In genomic region chr12:108443271-108443670, GRCm38 (mm10) we compare ENCODE assay signal across 10 mouse cellular contexts.
DNase-seq lines count a peak whose midpoint lies in the region; ATAC-seq lines count a peak whose summit lies in the region.
"Had no signal": no experiment of that assay in that cellular context is flagged by ENCODE, and none has a peak within 500 bp of the region (broad histone marks: within the 10 kb centered on the region; RNA-seq: fewer than 3 reads in every experiment).

No protein-coding gene starts in this region.

- ATAC-seq in kidney, embryonic 16.5 days (ENCODE audit: low FRiP score, low TSS enrichment): peak; percentile 93
- peak; percentile 74 for ATAC-seq in embryonic facial prominence, embryonic 15.5 days (ENCODE audit: insufficient number of reproducible peaks, low FRiP score, low TSS enrichment, low read depth)
- peak; percentile 89 for ATAC-seq in lung, embryonic 16.5 days (ENCODE audit: low read depth)
- ATAC-seq in stomach, embryonic 15.5 days (ENCODE audit: insufficient read depth, low FRiP score, low read depth): peak; percentile 51

- no peak for DNase-seq in kidney, adult 9 months
- no peak for DNase-seq in spleen, postnatal 36 days (ENCODE audit: low spot score in 2 of 2)
- no peak for DNase-seq in heart, embryonic 10.5 days (ENCODE audit: low spot score)
- no peak for DNase-seq in right cerebral cortex, adult 2 months (ENCODE audit: low spot score in 2 of 2)
- DNase-seq: gastrocnemius, adult 2 months had no signal

- no peak overlapping the region for H3K4me3 ChIP-seq in kidney, embryonic 16.5 days (ENCODE audit: low read length)
- no peak overlapping the region for H3K4me3 ChIP-seq in embryonic facial prominence, embryonic 15.5 days (replicated peaks)
- H3K4me3 ChIP-seq in lung, embryonic 16.5 days (ENCODE audit: low read length): no peak overlapping the region
- no peak overlapping the region for H3K4me3 ChIP-seq in stomach, embryonic 15.5 days (replicated peaks)
- H3K4me3 ChIP-seq in heart, embryonic 10.5 days: no peak overlapping the region
- H3K4me3 ChIP-seq: gastrocnemius, adult 2 months; megakaryocyte, embryonic 14.5 days had no signal

- 5% methylated on average over 10 of the region's 10 CpGs for WGBS in kidney, embryonic 16.5 days
- WGBS in embryonic facial prominence, embryonic 15.5 days: 4% methylated on average over 10 of the region's 10 CpGs
- 6% methylated on average over 10 of the region's 10 CpGs for WGBS in lung, embryonic 16.5 days
- WGBS in stomach, embryonic 15.5 days: 5% methylated on average over 10 of the region's 10 CpGs
- WGBS in heart, embryonic 10.5 days: 5% methylated on average over 10 of the region's 10 CpGs

- no peaks in the 10 kb centered on the region for H3K36me3 ChIP-seq in kidney, embryonic 16.5 days (ENCODE audit: insufficient read depth, low read length)
- no peaks in the 10 kb centered on the region for H3K36me3 ChIP-seq in embryonic facial prominence, embryonic 15.5 days
- no peaks in the 10 kb centered on the region for H3K36me3 ChIP-seq in lung, embryonic 16.5 days (ENCODE audit: control insufficient read depth, insufficient read depth, low read length)
- no peaks in the 10 kb centered on the region for H3K36me3 ChIP-seq in stomach, embryonic 15.5 days
- no peaks in the 10 kb centered on the region for H3K36me3 ChIP-seq in heart, embryonic 10.5 days

- H3K4me2 ChIP-seq in kidney, embryonic 16.5 days (replicated peaks; ENCODE audit: low read depth, low read length): 0 out of 2 replicates have a peak overlapping the region, but pooled peaks have one; percentile 14
- H3K4me2 ChIP-seq in embryonic facial prominence, embryonic 15.5 days (replicated peaks): no peak overlapping the region; the same call in 1 of the 2 replicates
- H3K4me2 ChIP-seq in lung, embryonic 16.5 days (ENCODE audit: low read depth, low read length): no peak overlapping the region
- H3K4me2 ChIP-seq in stomach, embryonic 15.5 days: no peak overlapping the region; the same call in 1 of the 2 replicates

- H3K9ac ChIP-seq in kidney, embryonic 16.5 days (replicated peaks; ENCODE audit: low read length): peak overlapping the region; percentile 33; the same call in 1 of the 2 replicates
- no peak overlapping the region for H3K9ac ChIP-seq in embryonic facial prominence, embryonic 15.5 days
- H3K9ac ChIP-seq in lung, embryonic 16.5 days (ENCODE audit: low read length): no peak overlapping the region
- H3K9ac ChIP-seq in stomach, embryonic 15.5 days: no peak overlapping the region

- H3K27ac ChIP-seq in kidney, embryonic 16.5 days (ENCODE audit: low read length): peak overlapping the region; percentile 81
- 0 out of 2 replicates have a peak overlapping the region, but pooled peaks have one; percentile 41 for H3K27ac ChIP-seq in embryonic facial prominence, embryonic 15.5 days (replicated peaks)
- peak overlapping the region; percentile 82 for H3K27ac ChIP-seq in lung, embryonic 16.5 days (ENCODE audit: low read length)
- peak overlapping the region; percentile 75 for H3K27ac ChIP-seq in stomach, embryonic 15.5 days
- no peak overlapping the region for H3K27ac ChIP-seq in heart, embryonic 10.5 days
- H3K27ac ChIP-seq: gastrocnemius, adult 2 months had no signal

- H3K9me3 ChIP-seq in kidney, embryonic 16.5 days (ENCODE audit: low read length): no peaks in the 10 kb centered on the region
- H3K9me3 ChIP-seq in embryonic facial prominence, embryonic 15.5 days (replicated peaks): no peaks in the 10 kb centered on the region
- H3K9me3 ChIP-seq in lung, embryonic 16.5 days (ENCODE audit: control insufficient read depth, low read length): no peaks in the 10 kb centered on the region
- no peaks in the 10 kb centered on the region for H3K9me3 ChIP-seq in stomach, embryonic 15.5 days
- H3K9me3 ChIP-seq in heart, embryonic 10.5 days: no peaks in the 10 kb centered on the region
- H3K9me3 ChIP-seq: megakaryocyte, embryonic 14.5 days had no signal

- peaks cover 28% of the 10 kb centered on the region; the same call in 1 of the 2 replicates for H3K4me1 ChIP-seq in kidney, embryonic 16.5 days (ENCODE audit: insufficient read depth, low read length)
- H3K4me1 ChIP-seq in embryonic facial prominence, embryonic 15.5 days: peaks cover 31% of the 10 kb centered on the region
- H3K4me1 ChIP-seq in lung, embryonic 16.5 days (replicated peaks; ENCODE audit: control insufficient read depth, insufficient read depth, low read length): peaks cover 21% of the 10 kb centered on the region
- H3K4me1 ChIP-seq in stomach, embryonic 15.5 days: peaks cover 20% of the 10 kb centered on the region; the same call in 1 of the 2 replicates
- H3K4me1 ChIP-seq in heart, embryonic 10.5 days: peaks cover 30% of the 10 kb centered on the region
- H3K4me1 ChIP-seq: megakaryocyte, embryonic 14.5 days had no signal

- H3K27me3 ChIP-seq in kidney, embryonic 16.5 days (ENCODE audit: insufficient read depth, low read length): no peaks in the 10 kb centered on the region
- no peaks in the 10 kb centered on the region for H3K27me3 ChIP-seq in embryonic facial prominence, embryonic 15.5 days
- no peaks in the 10 kb centered on the region for H3K27me3 ChIP-seq in lung, embryonic 16.5 days (ENCODE audit: control insufficient read depth, insufficient read depth, low read depth, low read length)
- no peaks in the 10 kb centered on the region for H3K27me3 ChIP-seq in stomach, embryonic 15.5 days (replicated peaks)
- H3K27me3 ChIP-seq in heart, embryonic 10.5 days (ENCODE audit: insufficient read depth, poor library complexity, severe bottlenecking): no peaks in the 10 kb centered on the region
